Mouse (Mus musculus) liver, embryonic 11.5 days (tissue): ENCODE data around the gene Vwa8. TPM values are rescaled to one million over a fixed set of nuclear protein-coding genes. Genes with fewer than 3 reads are reported as not detected.

ENCODE experiments used
- ATAC-seq: fragments of 200-750 bp; cut with Nextera tagmentation; replicated peaks from 2 replicates; pipeline ENCODE4 v1.8.0; 2017; ENCODE audit warnings: moderate number of reproducible peaks, mild to moderate bottlenecking, moderate TSS enrichment, moderate library complexity; ENCODE audit not compliant: low FRiP score
- DNase-seq: peaks from one replicate; pipeline ENCODE4 v3.0.0-alpha.2; 2017; ENCODE audit warnings: low spot score
- H3K27ac ChIP-seq: fragments of 300-500 bp; sonication (generic); 2 replicates; pipeline ENCODE4 v1.5.1; 2014; ENCODE audit warnings: mild to moderate bottlenecking, low read depth, low read length, control low read depth
- H3K27me3 ChIP-seq: fragments of 300-500 bp; sonication (generic); replicated peaks from 2 replicates; pipeline ENCODE4 v1.6.1; 2014; ENCODE audit warnings: low read length, mixed read lengths; ENCODE audit not compliant: control insufficient read depth, insufficient read depth
- H3K36me3 ChIP-seq: fragments of 300-500 bp; sonication (generic); 2 replicates; pipeline ENCODE4 v1.6.1; 2014; ENCODE audit warnings: mild to moderate bottlenecking, low read length, moderate library complexity, mixed read lengths; ENCODE audit not compliant: control insufficient read depth, insufficient read depth
- H3K4me1 ChIP-seq: fragments of 300-500 bp; sonication (generic); replicated peaks from 2 replicates; pipeline ENCODE4 v1.6.1; 2014; ENCODE audit warnings: low read length, mixed read lengths; ENCODE audit not compliant: control insufficient read depth, insufficient read depth
- H3K4me2 ChIP-seq: fragments of 300-500 bp; sonication (generic); 2 replicates; pipeline ENCODE4 v1.6.1; 2014; ENCODE audit warnings: mild to moderate bottlenecking, control low read depth, moderate library complexity
- H3K4me3 ChIP-seq: fragments of 300-500 bp; sonication (generic); 2 replicates; pipeline ENCODE4 v1.5.1; 2014; ENCODE audit warnings: low read depth, low read length, control low read depth
- H3K9ac ChIP-seq: fragments of 300-500 bp; sonication (generic); 2 replicates; pipeline ENCODE4 v1.6.1; 2014; ENCODE audit warnings: low read depth, low read length, control low read depth
- H3K9me3 ChIP-seq: fragments of 300-500 bp; sonication (generic); 2 replicates; pipeline ENCODE4 v1.6.1; 2016; ENCODE audit warnings: low read length, inconsistent platforms, mixed read lengths; ENCODE audit not compliant: control insufficient read depth
- WGBS: fragments of 180-500 bp; shearing (Covaris S2); extraction: QIAGEN DNeasy Blood & Tissue Kit; methylation state at CpG from one replicate; pipeline ENCODE4 v1.1.7; 2014; 5-methylcytosine and 5-hydroxymethylcytosine counted together
- polyA plus RNA-seq: library from polyadenylated mRNA; unstranded; fragments of >200 nt; fragmentation: Nextera tagmentation; extraction: Ambion mirVana; gene quantifications from 2 replicates; pipeline ENCODE4 v1.2.1, GENCODE M21; 2014

Vwa8 gene
- polyA plus RNA-seq, 1 experiment from 2014 or later, result 12.6 TPM

DNA sequence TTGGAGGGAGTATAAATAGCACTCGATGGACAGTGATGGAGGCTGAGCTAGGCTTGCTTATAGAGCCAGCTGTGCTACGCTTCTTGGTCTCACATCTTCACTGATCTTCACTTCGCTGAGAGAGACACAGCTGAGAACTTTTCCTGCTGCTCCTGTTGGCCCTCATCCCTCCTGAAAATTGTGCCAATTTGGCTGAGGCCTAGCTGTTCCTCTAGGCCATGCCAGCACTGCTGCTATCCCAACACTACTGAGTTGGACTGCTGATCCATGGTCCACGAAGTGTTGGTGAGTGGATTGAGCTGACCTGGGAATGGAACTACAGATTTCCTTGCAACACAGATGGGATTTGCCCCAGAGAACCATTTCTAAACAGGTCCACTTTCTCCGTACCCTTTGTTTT lies 47.4 kb downstream of the Vwa8 start:
- H3K36me3 ChIP-seq, result no peaks in the 10 kb centered on the region
- H3K4me2 ChIP-seq, result no peak overlapping the region
- WGBS, result 91% methylated on average over 5 of the region's 5 CpGs
- H3K4me1 ChIP-seq, result no peaks in the 10 kb centered on the region
- H3K9ac ChIP-seq, result no peak overlapping the region
- H3K4me3 ChIP-seq, result no peak overlapping the region
- H3K9me3 ChIP-seq, result no peaks in the 10 kb centered on the region
- DNase-seq (no peak), ATAC-seq (no peak)
- no peaks in the 10 kb centered on the region for H3K27me3 ChIP-seq
- no peak overlapping the region for H3K27ac ChIP-seq

GRCm38 (mm10) chr14:78900770-78901169 lies 51.9 kb downstream of the Vwa8 start:
- no peaks in the 10 kb centered on the region for H3K27me3 ChIP-seq
- no peaks in the 10 kb centered on the region for H3K4me1 ChIP-seq
- H3K9ac ChIP-seq, result no peak overlapping the region
- H3K4me2 ChIP-seq, result no peak overlapping the region
- H3K27ac ChIP-seq, result no peak overlapping the region
- DNase-seq, result no peak
- H3K36me3 ChIP-seq, result no peaks in the 10 kb centered on the region
- no peaks in the 10 kb centered on the region for H3K9me3 ChIP-seq
- WGBS, result 32% methylated on average over 2 of the region's 2 CpGs
- H3K4me3 ChIP-seq, result no peak overlapping the region
- peak; percentile 31; the same call in 1 of the 2 replicates for ATAC-seq

DNA sequence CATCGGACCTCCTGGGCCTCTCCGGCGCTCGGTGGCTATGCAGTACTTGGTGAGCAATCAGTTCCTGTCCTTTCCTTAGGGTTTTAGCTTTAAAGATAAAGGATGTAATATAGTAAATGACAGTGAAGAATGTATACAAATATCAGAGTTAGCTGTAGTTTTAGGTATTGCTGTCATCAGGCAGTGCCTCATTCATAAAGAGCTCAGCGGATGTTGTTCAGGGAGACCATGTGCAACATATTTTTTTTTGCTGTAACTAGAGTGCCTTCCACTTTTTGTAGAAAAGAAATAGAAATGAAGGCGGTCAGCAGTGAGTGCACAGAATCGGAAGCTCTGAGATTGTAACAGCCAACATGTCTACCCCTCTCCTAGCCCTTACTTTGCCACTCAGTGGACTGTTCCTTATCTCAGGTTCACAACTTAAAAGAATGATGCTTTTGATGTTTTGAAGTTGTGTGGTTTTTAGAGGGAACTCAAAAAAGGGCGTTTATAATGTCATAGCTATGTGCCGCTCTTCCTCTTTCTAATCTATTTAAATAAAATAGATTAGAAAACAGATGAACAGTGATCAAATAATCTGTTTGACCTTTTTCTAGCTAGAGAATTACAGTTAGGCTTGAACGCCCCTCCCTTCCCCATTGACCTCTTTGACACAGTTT lies 59.5 kb downstream of the Vwa8 start:
- WGBS, result 84% methylated on average over 10 of the region's 10 CpGs
- ATAC-seq (no peak), DNase-seq (no peak)
- Histone ChIP-seq H3K4me2 (no peak overlapping the region), H3K9me3 (no peaks in the 10 kb centered on the region), H3K27ac (no peak overlapping the region), H3K36me3 (no peaks in the 10 kb centered on the region), H3K4me3 (no peak overlapping the region), H3K4me1 (no peaks in the 10 kb centered on the region), H3K27me3 (no peaks in the 10 kb centered on the region), H3K9ac (no peak overlapping the region)

GRCm38 (mm10) chr14:78912076-78912475 lies 63.2 kb downstream of the Vwa8 start:
- ATAC-seq (no peak), DNase-seq (no peak)
- no peak overlapping the region for H3K9ac ChIP-seq
- H3K27ac ChIP-seq, result no peak overlapping the region
- 88% methylated on average over 10 of the region's 10 CpGs for WGBS
- H3K4me3 ChIP-seq, result no peak overlapping the region
- H3K4me1 ChIP-seq, result no peaks in the 10 kb centered on the region
- H3K27me3 ChIP-seq, result no peaks in the 10 kb centered on the region
- H3K9me3 ChIP-seq, result no peaks in the 10 kb centered on the region
- no peak overlapping the region for H3K4me2 ChIP-seq
- no peaks in the 10 kb centered on the region for H3K36me3 ChIP-seq

DNA sequence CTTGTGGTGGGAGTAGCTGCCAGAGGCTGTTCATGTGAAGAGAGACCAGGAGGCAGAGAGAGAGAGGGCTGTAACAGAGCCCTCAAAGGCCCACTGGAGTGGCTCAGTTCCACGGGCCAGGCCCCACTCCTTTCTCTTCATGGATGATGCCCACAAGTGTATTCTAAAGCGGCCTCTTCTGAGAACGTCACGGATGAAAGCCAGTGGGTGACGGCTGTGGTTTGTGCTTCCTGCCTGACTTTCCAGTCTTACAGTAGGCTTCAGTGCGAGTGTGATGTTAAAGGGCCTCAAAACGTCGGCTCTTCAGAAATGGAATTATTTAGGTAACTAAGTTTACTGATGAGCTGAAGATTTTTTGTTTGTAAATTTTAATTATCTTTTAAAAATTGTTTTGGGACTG lies 65.3 kb downstream of the Vwa8 start:
- ATAC-seq (no peak), DNase-seq (no peak)
- Histone ChIP-seq H3K9ac (no peak overlapping the region), H3K4me2 (no peak overlapping the region), H3K4me1 (no peaks in the 10 kb centered on the region), H3K9me3 (no peaks in the 10 kb centered on the region), H3K27ac (no peak overlapping the region), H3K27me3 (no peaks in the 10 kb centered on the region), H3K36me3 (no peaks in the 10 kb centered on the region), H3K4me3 (no peak overlapping the region)
- WGBS, result 59% methylated on average over 8 of the region's 8 CpGs

DNA sequence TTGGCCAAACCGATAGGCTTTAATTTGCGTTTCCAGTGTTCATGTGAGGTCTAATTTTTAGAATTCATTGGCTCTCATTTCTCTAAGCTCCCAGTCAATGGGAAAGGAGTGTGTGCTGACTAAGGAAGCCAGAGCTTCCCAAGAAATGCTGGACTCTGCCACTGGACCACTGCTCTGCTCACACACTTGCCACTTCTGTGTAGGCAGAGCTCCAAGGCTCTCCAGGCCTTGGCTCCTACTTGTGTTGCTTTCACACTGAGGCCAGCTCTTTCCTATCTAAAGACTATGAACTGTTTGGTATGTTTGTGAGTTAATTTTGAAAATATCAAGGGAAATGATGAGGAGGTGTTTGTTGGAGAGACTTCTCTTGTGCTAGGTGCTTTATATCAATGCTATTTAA lies 67.8 kb downstream of the Vwa8 start:
- Histone ChIP-seq H3K27ac (no peak overlapping the region), H3K9me3 (no peaks in the 10 kb centered on the region), H3K36me3 (no peaks in the 10 kb centered on the region), H3K4me2 (no peak overlapping the region), H3K9ac (no peak overlapping the region), H3K27me3 (no peaks in the 10 kb centered on the region), H3K4me3 (no peak overlapping the region), H3K4me1 (no peaks in the 10 kb centered on the region; the same call in 1 of the 2 replicates)
- 94% methylated on average over 2 of the region's 2 CpGs for WGBS
- DNase-seq (no peak), ATAC-seq (no peak)

GRCm38 (mm10) chr14:78921219-78921618 lies 72.4 kb downstream of the Vwa8 start:
- Histone ChIP-seq H3K9ac (no peak overlapping the region), H3K9me3 (no peaks in the 10 kb centered on the region), H3K27me3 (no peaks in the 10 kb centered on the region), H3K4me2 (no peak overlapping the region), H3K4me3 (no peak overlapping the region), H3K27ac (no peak overlapping the region), H3K4me1 (no peaks in the 10 kb centered on the region; the same call in 1 of the 2 replicates), H3K36me3 (no peaks in the 10 kb centered on the region)
- WGBS, result 60% methylated on average over 2 of the region's 2 CpGs
- ATAC-seq (no peak), DNase-seq (no peak)

- H3K9me3 ChIP-seq, result no peaks in the 10 kb centered on the region
- H3K36me3 ChIP-seq, result no peaks in the 10 kb centered on the region
- H3K4me3 ChIP-seq, result no peak overlapping the region
- ATAC-seq, result no peak
- H3K9ac ChIP-seq, result no peak overlapping the region
- H3K27me3 ChIP-seq, result no peaks in the 10 kb centered on the region
- no peak overlapping the region for H3K4me2 ChIP-seq
- no peaks in the 10 kb centered on the region; the same call in 1 of the 2 replicates for H3K4me1 ChIP-seq
- H3K27ac ChIP-seq, result no peak overlapping the region
- 75% methylated on average over 5 of the region's 5 CpGs for WGBS
- no peak for DNase-seq
These were observed 74.8 kb downstream of the Vwa8 start for GRCm38 (mm10) chr14:78923631-78924030.

- WGBS, result 86% methylated on average over 21 of the region's 21 CpGs
- H3K4me1 ChIP-seq, result no peaks in the 10 kb centered on the region; the same call in 1 of the 2 replicates
- H3K27ac ChIP-seq, result no peak overlapping the region
- ATAC-seq (no peak), DNase-seq (no peak)
- H3K4me3 ChIP-seq, result no peak overlapping the region
- H3K9ac ChIP-seq, result no peak overlapping the region
- no peak overlapping the region for H3K4me2 ChIP-seq
- H3K27me3 ChIP-seq, result no peaks in the 10 kb centered on the region
- H3K9me3 ChIP-seq, result no peaks in the 10 kb centered on the region
- H3K36me3 ChIP-seq, result no peaks in the 10 kb centered on the region
These were observed 76.1 kb downstream of the Vwa8 start for GRCm38 (mm10) chr14:78924755-78925537.
